Mouse (Mus musculus): ENCODE measurements around the gene Cenpe. TPM values are rescaled to one million over a fixed set of nuclear protein-coding genes. Genes with fewer than 3 reads are reported as not detected.

The Cenpe gene
- polyA plus RNA-seq, 1 experiment from 2014 or later: 28.6 TPM

DNA sequence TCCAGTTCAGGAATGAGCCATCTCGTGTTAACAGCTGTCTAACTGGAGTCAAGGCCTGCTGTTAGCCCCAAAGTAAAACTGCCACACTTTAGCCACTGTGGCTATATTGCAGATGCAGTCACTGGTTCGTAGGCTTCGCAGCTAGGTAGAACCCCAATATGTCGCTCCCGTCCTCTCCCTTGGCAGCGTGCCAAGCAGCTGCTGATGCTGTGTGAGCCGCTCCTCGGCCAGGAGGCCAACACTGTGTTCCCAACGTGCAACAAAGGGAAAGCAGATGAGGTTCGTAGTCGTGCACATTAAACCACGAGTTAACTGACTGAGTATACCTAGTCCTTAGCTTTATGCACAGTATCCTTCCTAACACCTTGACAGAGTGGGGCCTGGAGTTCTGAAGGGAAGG, 60.3 kb downstream of the Cenpe start:
- Histone ChIP-seq H3K4me1 (replicated peaks; ENCODE audit: control insufficient read depth, insufficient read depth, low read length) (no peaks in the 10 kb centered on the region), H3K4me3 (ENCODE audit: low read length) (no peak overlapping the region), H3K9me3 (ENCODE audit: control insufficient read depth, low read length) (no peaks in the 10 kb centered on the region), H3K4me2 (ENCODE audit: low read depth, low read length) (no peak overlapping the region), H3K9ac (ENCODE audit: low read length) (no peak overlapping the region), H3K27ac (ENCODE audit: low read length) (no peak overlapping the region), H3K27me3 (ENCODE audit: control insufficient read depth, insufficient read depth, low read depth, low read length) (no peaks in the 10 kb centered on the region), H3K36me3 (ENCODE audit: control insufficient read depth, insufficient read depth, low read length) (peaks cover 27% of the 10 kb centered on the region; the same call in 1 of the 2 replicates)
- 0 out of 2 replicates have a peak, but pooled peaks have one; percentile 15 for ATAC-seq (ENCODE audit: low read depth)
- 62% methylated on average over 12 of the region's 12 CpGs for WGBS

DNA sequence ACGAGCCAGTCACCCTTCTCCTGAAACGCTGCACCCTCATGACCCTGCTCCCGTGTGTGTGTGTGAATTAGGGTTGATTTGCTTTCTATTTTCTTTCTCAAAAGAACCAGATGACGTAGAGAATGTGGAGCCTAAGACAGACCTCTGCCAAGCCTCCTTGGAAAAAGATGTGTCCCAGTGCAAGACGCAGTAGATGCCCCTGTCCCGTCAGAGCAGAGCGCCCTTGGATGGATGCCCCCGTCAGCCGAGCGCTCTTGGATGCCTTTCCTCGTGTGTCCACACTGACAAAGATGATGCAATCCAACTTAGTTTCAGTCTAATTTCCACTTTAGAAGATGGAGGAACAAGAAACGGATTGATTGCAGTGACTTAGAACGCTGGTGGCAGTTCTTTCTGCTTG, 60.7 kb downstream of the Cenpe start:
- Histone ChIP-seq H3K27ac (ENCODE audit: low read length) (no peak overlapping the region), H3K36me3 (ENCODE audit: control insufficient read depth, insufficient read depth, low read length) (peaks cover 24% of the 10 kb centered on the region; the same call in 1 of the 2 replicates), H3K4me2 (ENCODE audit: low read depth, low read length) (no peak overlapping the region), H3K4me3 (ENCODE audit: low read length) (no peak overlapping the region), H3K9me3 (ENCODE audit: control insufficient read depth, low read length) (no peaks in the 10 kb centered on the region), H3K4me1 (replicated peaks; ENCODE audit: control insufficient read depth, insufficient read depth, low read length) (no peaks in the 10 kb centered on the region), H3K9ac (ENCODE audit: low read length) (no peak overlapping the region), H3K27me3 (ENCODE audit: control insufficient read depth, insufficient read depth, low read depth, low read length) (no peaks in the 10 kb centered on the region)
- 73% methylated on average over 13 of the region's 13 CpGs for WGBS
- ATAC-seq (ENCODE audit: low read depth): 0 out of 2 replicates have a peak, but pooled peaks have one; percentile 47

GRCm38 (mm10) chr3:135280160-135280559, 67.8 kb downstream of the Cenpe start:
- Histone ChIP-seq H3K27ac (ENCODE audit: low read length) (no peak overlapping the region), H3K9ac (ENCODE audit: low read length) (no peak overlapping the region), H3K36me3 (ENCODE audit: control insufficient read depth, insufficient read depth, low read length) (no peaks in the 10 kb centered on the region), H3K9me3 (ENCODE audit: control insufficient read depth, low read length) (no peaks in the 10 kb centered on the region), H3K4me3 (ENCODE audit: low read length) (no peak overlapping the region), H3K4me2 (ENCODE audit: low read depth, low read length) (no peak overlapping the region), H3K4me1 (replicated peaks; ENCODE audit: control insufficient read depth, insufficient read depth, low read length) (no peaks in the 10 kb centered on the region), H3K27me3 (ENCODE audit: control insufficient read depth, insufficient read depth, low read depth, low read length) (no peaks in the 10 kb centered on the region)
- ATAC-seq (ENCODE audit: low read depth): no peak
- 58% methylated on average over 4 of the region's 4 CpGs for WGBS

- ATAC-seq (ENCODE audit: low read depth): peak; percentile 77
- peak within 1 kb of the TSS; percentile 45 for H3K4me2 ChIP-seq (ENCODE audit: low read depth, low read length)
- H3K27me3 ChIP-seq (ENCODE audit: control insufficient read depth, insufficient read depth, low read depth, low read length): no peaks in the 10 kb centered on the region
- no peak within 1 kb of the TSS for H3K27ac ChIP-seq (ENCODE audit: low read length)
- peak within 1 kb of the TSS; percentile 51; the same call in 1 of the 2 replicates for H3K9ac ChIP-seq (ENCODE audit: low read length)
- H3K9me3 ChIP-seq (ENCODE audit: control insufficient read depth, low read length): no peaks in the 10 kb centered on the region
- no peaks in the 10 kb centered on the region for H3K4me1 ChIP-seq (replicated peaks; ENCODE audit: control insufficient read depth, insufficient read depth, low read length)
- H3K36me3 ChIP-seq (ENCODE audit: control insufficient read depth, insufficient read depth, low read length): no peaks in the 10 kb centered on the region
- 21% methylated on average over 14 of the region's 14 CpGs for WGBS
- peak within 1 kb of the TSS; percentile 22 for H3K4me3 ChIP-seq (ENCODE audit: low read length)
These were observed 68.5 kb downstream of the Cenpe start, which contains the start of gene Bdh2 for GRCm38 (mm10) chr3:135280669-135281415. Gene Bdh2, plus strand, starts transcription at chr3:135281221.

GRCm38 (mm10) chr3:135281701-135282100, 69.4 kb downstream of the Cenpe start:
- H3K9ac ChIP-seq (ENCODE audit: low read length): no peak overlapping the region
- H3K4me3 ChIP-seq (ENCODE audit: low read length): no peak overlapping the region
- H3K9me3 ChIP-seq (ENCODE audit: control insufficient read depth, low read length): no peaks in the 10 kb centered on the region
- 73% methylated on average over 8 of the region's 8 CpGs for WGBS
- H3K4me1 ChIP-seq (replicated peaks; ENCODE audit: control insufficient read depth, insufficient read depth, low read length): no peaks in the 10 kb centered on the region; the same call in 1 of the 2 replicates
- H3K27ac ChIP-seq (ENCODE audit: low read length): no peak overlapping the region
- no peaks in the 10 kb centered on the region for H3K36me3 ChIP-seq (ENCODE audit: control insufficient read depth, insufficient read depth, low read length)
- no peak for ATAC-seq (ENCODE audit: low read depth)
- H3K27me3 ChIP-seq (ENCODE audit: control insufficient read depth, insufficient read depth, low read depth, low read length): no peaks in the 10 kb centered on the region
- no peak overlapping the region for H3K4me2 ChIP-seq (ENCODE audit: low read depth, low read length)

DNA sequence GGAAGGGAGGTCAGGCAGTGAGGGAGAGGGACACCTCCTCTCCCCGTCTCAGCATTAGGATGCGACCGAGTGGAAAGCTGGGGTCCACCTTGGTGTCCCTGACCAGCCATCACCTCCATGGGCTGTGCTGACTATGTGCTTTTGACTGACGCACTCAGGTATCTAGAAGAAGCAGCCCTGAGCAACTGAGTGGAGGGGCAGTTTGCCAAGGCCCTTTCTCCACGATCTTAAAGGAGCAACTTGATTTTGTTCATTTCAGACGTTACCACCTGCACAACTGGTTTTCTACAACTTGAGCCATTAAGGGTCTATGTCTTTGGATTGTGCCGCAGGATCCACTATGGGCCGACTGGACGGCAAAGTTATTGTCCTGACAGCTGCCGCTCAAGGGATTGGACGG, 72.9 kb downstream of the Cenpe start:
- Histone ChIP-seq H3K4me1 (replicated peaks; ENCODE audit: control insufficient read depth, insufficient read depth, low read length) (no peaks in the 10 kb centered on the region; the same call in 1 of the 2 replicates), H3K4me2 (ENCODE audit: low read depth, low read length) (peak overlapping the region; percentile 26; the same call in 1 of the 2 replicates), H3K4me3 (ENCODE audit: low read length) (peak overlapping the region; percentile 22; the same call in 1 of the 2 replicates), H3K27me3 (ENCODE audit: control insufficient read depth, insufficient read depth, low read depth, low read length) (no peaks in the 10 kb centered on the region), H3K36me3 (ENCODE audit: control insufficient read depth, insufficient read depth, low read length) (no peaks in the 10 kb centered on the region), H3K9ac (ENCODE audit: low read length) (no peak overlapping the region), H3K27ac (ENCODE audit: low read length) (peak overlapping the region; percentile 76), H3K9me3 (ENCODE audit: control insufficient read depth, low read length) (no peaks in the 10 kb centered on the region)
- ATAC-seq (ENCODE audit: low read depth): peak; percentile 55
- 57% methylated on average over 11 of the region's 11 CpGs for WGBS

DNA sequence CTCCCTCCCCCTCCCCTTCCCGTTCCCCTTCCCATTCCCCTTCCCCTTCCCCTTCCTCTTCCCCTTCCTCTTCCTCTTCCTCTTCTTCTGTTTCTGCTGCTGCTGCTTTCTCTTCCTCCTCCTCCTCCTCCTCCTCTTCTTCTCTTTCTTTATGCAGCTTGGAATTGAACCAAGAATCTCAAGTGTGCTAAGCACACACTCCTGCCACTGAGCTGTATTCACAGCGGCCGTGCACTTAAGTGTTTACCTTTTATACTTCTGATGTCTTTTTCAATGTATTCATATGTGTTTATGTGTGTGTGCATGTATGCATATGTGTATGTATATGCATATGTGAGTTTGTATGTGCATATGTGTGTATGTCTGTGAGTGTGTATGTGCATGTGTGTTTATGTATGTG, 73.5 kb downstream of the Cenpe start:
- peak; percentile 56 for ATAC-seq (ENCODE audit: low read depth)
- no peaks in the 10 kb centered on the region for H3K27me3 ChIP-seq (ENCODE audit: control insufficient read depth, insufficient read depth, low read depth, low read length)
- peak overlapping the region; percentile 26; the same call in 1 of the 2 replicates for H3K4me2 ChIP-seq (ENCODE audit: low read depth, low read length)
- H3K9ac ChIP-seq (ENCODE audit: low read length): no peak overlapping the region
- peak overlapping the region; percentile 76; the same call in 1 of the 2 replicates for H3K27ac ChIP-seq (ENCODE audit: low read length)
- 45% methylated on average over 3 of the region's 3 CpGs for WGBS
- no peaks in the 10 kb centered on the region for H3K9me3 ChIP-seq (ENCODE audit: control insufficient read depth, low read length)
- H3K4me3 ChIP-seq (ENCODE audit: low read length): peak overlapping the region; percentile 22; the same call in 1 of the 2 replicates
- H3K4me1 ChIP-seq (replicated peaks; ENCODE audit: control insufficient read depth, insufficient read depth, low read length): no peaks in the 10 kb centered on the region; the same call in 1 of the 2 replicates
- H3K36me3 ChIP-seq (ENCODE audit: control insufficient read depth, insufficient read depth, low read length): no peaks in the 10 kb centered on the region

DNA sequence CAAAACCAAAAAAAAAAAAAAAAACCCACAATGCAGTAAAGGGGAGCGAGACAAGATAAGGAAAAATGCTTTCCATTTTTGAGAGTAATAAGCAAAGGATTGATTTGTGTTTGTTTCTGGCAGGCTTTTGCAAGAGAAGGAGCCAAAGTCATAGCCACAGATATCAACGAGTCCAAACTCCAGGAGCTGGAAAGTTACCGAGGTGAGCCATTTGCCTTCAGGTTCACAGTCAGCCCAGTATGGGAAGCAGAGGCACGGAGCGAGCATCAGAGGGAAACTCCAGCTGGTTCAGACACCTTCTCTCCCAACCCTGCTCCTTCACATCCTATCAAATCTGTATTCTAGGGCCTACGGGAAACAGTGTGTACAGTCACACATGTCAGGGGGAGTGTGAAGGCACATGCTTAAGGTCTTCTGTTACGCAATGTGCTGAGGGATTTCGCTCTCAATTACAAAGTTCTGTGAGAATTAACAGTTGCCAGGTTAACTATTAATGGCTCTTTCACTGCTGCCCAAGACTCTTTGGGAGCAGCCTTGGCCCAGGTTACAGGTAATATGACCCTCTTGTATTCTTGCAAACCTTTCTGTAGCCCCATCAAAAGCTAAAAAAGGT, 75.9 kb downstream of the Cenpe start:
- Histone ChIP-seq H3K27me3 (ENCODE audit: control insufficient read depth, insufficient read depth, low read depth, low read length) (no peaks in the 10 kb centered on the region), H3K9me3 (ENCODE audit: control insufficient read depth, low read length) (no peaks in the 10 kb centered on the region), H3K4me1 (replicated peaks; ENCODE audit: control insufficient read depth, insufficient read depth, low read length) (no peaks in the 10 kb centered on the region; the same call in 1 of the 2 replicates), H3K36me3 (ENCODE audit: control insufficient read depth, insufficient read depth, low read length) (no peaks in the 10 kb centered on the region), H3K9ac (ENCODE audit: low read length) (no peak overlapping the region), H3K4me2 (ENCODE audit: low read depth, low read length) (no peak overlapping the region), H3K27ac (ENCODE audit: low read length) (0 out of 2 replicates have a peak overlapping the region, but pooled peaks have one; percentile 22), H3K4me3 (ENCODE audit: low read length) (no peak overlapping the region)
- WGBS: 67% methylated on average over 8 of the region's 8 CpGs
- ATAC-seq (ENCODE audit: low read depth): 0 out of 2 replicates have a peak, but pooled peaks have one; percentile 19

GRCm38 (mm10) chr3:135289148-135289547, 76.8 kb downstream of the Cenpe start:
- 80% methylated on average over 1 of the region's 1 CpGs for WGBS
- H3K4me1 ChIP-seq (replicated peaks; ENCODE audit: control insufficient read depth, insufficient read depth, low read length): no peaks in the 10 kb centered on the region; the same call in 1 of the 2 replicates
- no peaks in the 10 kb centered on the region for H3K9me3 ChIP-seq (ENCODE audit: control insufficient read depth, low read length)
- no peak overlapping the region for H3K27ac ChIP-seq (ENCODE audit: low read length)
- H3K4me3 ChIP-seq (ENCODE audit: low read length): no peak overlapping the region
- H3K36me3 ChIP-seq (ENCODE audit: control insufficient read depth, insufficient read depth, low read length): no peaks in the 10 kb centered on the region
- no peaks in the 10 kb centered on the region for H3K27me3 ChIP-seq (ENCODE audit: control insufficient read depth, insufficient read depth, low read depth, low read length)
- no peak overlapping the region for H3K9ac ChIP-seq (ENCODE audit: low read length)
- no peak for ATAC-seq (ENCODE audit: low read depth)
- H3K4me2 ChIP-seq (ENCODE audit: low read depth, low read length): no peak overlapping the region

Measured in lung, embryonic 16.5 days (tissue).